Mouse (Mus musculus) MEL (cell line): ENCODE measurements around the gene Nans. TPM values are rescaled to one million over a fixed set of nuclear protein-coding genes. Genes with fewer than 3 reads are reported as not detected.

Experiments
- DNase-seq: peaks from one replicate; pipeline ENCODE4 v3.0.0; 2011; ENCODE audit warnings: low read depth, low spot score
- H3K27ac ChIP-seq: 2 replicates; pipeline ENCODE4 v1.5.1; 2012; ENCODE audit warnings: low read depth, mild to moderate bottlenecking, control low read depth, low read length, moderate library complexity; ENCODE audit not compliant: control insufficient read depth
- H3K27me3 ChIP-seq, 2 experiments: fragments of 150-350 bp in 1 of 2; sonication (generic) in 1 of 2; 2 replicates each; pipeline ENCODE4 v1.6.1; 2012; ENCODE audit warnings: low read length in 2 of 2, mild to moderate bottlenecking in 2 of 2, improper control_type of control experiment in 1 of 2, moderate library complexity in 1 of 2; ENCODE audit not compliant: insufficient read depth in 2 of 2, control insufficient read depth in 1 of 2
- H3K36me3 ChIP-seq, 2 experiments: 2 replicates each; pipeline ENCODE4 v1.6.1; 2012 to 2014; ENCODE audit warnings: low read length in 2 of 2, improper control_type of control experiment in 1 of 2, inconsistent platforms in 1 of 2, mild to moderate bottlenecking in 1 of 2; ENCODE audit not compliant: insufficient read depth in 2 of 2, control insufficient read depth in 1 of 2
- H3K4me1 ChIP-seq, 2 experiments: fragments of 150-350 bp in 1 of 2; sonication (generic) in 1 of 2; 2 replicates each; pipeline ENCODE4 v1.6.1; 2012; ENCODE audit warnings: low read length in 2 of 2, improper control_type of control experiment in 1 of 2, mild to moderate bottlenecking in 1 of 2; ENCODE audit not compliant: insufficient read depth in 2 of 2, control insufficient read depth in 1 of 2
- H3K4me3 ChIP-seq, 2 experiments: fragments of 150-350 bp in 1 of 2; sonication (generic) in 1 of 2; 2 replicates each; pipeline ENCODE4 v1.5.1; 2012; ENCODE audit warnings: low read depth in 2 of 2, low read length in 2 of 2, mild to moderate bottlenecking in 2 of 2, moderate library complexity in 2 of 2, control low read depth in 1 of 2, improper control_type of control experiment in 1 of 2; ENCODE audit not compliant: control insufficient read depth in 1 of 2, insufficient read depth in 1 of 2
- H3K79me2 ChIP-seq: 2 replicates; pipeline ENCODE4 v1.6.1; 2012; ENCODE audit warnings: mild to moderate bottlenecking, low read length, moderate library complexity; ENCODE audit not compliant: control insufficient read depth, poor library complexity, insufficient read depth
- H3K9ac ChIP-seq: 2 replicates; pipeline ENCODE4 v1.6.1; 2012; ENCODE audit warnings: low read depth, mild to moderate bottlenecking, control low read depth, low read length, moderate library complexity; ENCODE audit not compliant: control insufficient read depth, poor library complexity, severe bottlenecking
- H3K9me3 ChIP-seq: fragments of 150-350 bp; sonication (generic); replicated peaks from 2 replicates; pipeline ENCODE4 v1.6.1; 2012; ENCODE audit warnings: mild to moderate bottlenecking, low read length, improper control_type of control experiment, moderate library complexity; ENCODE audit not compliant: insufficient read depth
- CHD1 ChIP-seq: IDR thresholded peaks from 2 replicates; pipeline ENCODE4 v1.6.1; 2012; ENCODE audit warnings: low read depth, mild to moderate bottlenecking, inconsistent platforms, low read length, improper control_type of control experiment
- CHD2 ChIP-seq: IDR thresholded peaks from 2 replicates; pipeline ENCODE4 v1.6.1; 2011; ENCODE audit warnings: low read length, improper control_type of control experiment
- CTCF ChIP-seq, 3 experiments: IDR thresholded peaks in 2 of 3; conservative IDR thresholded peaks in 1 of 3; 2 replicates each; pipeline ENCODE4 v1.5.1; 2011 to 2012; ENCODE audit warnings: low read length in 3 of 3, low read depth in 2 of 3, mild to moderate bottlenecking in 2 of 3, improper control_type of control experiment in 1 of 3, inconsistent platforms in 1 of 3, mixed read lengths in 1 of 3, moderate library complexity in 1 of 3; ENCODE audit not compliant: control insufficient read depth in 1 of 3, insufficient read depth in 1 of 3, poor library complexity in 1 of 3, severe bottlenecking in 1 of 3
- EP300 ChIP-seq, 2 experiments: IDR thresholded peaks; 2 replicates each; pipeline ENCODE4 v1.6.1; 2011; ENCODE audit warnings: improper control_type of control experiment in 2 of 2, low read length in 2 of 2, low read depth in 1 of 2, mild to moderate bottlenecking in 1 of 2
- ETS1 ChIP-seq: IDR thresholded peaks from 2 replicates; pipeline ENCODE4 v1.6.1; 2012; ENCODE audit warnings: low read depth, mild to moderate bottlenecking, inconsistent platforms, low read length, improper control_type of control experiment, moderate library complexity
- HCFC1 ChIP-seq: IDR thresholded peaks from 2 replicates; pipeline ENCODE4 v1.6.1; 2012; ENCODE audit warnings: low read depth, mild to moderate bottlenecking, inconsistent platforms, low read length, improper control_type of control experiment, moderate library complexity
- JUND ChIP-seq: IDR thresholded peaks from 2 replicates; pipeline ENCODE4 v1.6.1; 2011; ENCODE audit warnings: low read depth, mild to moderate bottlenecking, improper control_type of control experiment, low read length
- KAT2A ChIP-seq: conservative IDR thresholded peaks from 2 replicates; pipeline ENCODE4 v1.6.1; 2012; ENCODE audit warnings: low read depth, low read length, improper control_type of control experiment, inconsistent platforms
- MAZ ChIP-seq: IDR thresholded peaks from 2 replicates; pipeline ENCODE4 v1.6.1; 2012; ENCODE audit warnings: low read depth, mild to moderate bottlenecking, inconsistent platforms, low read length, improper control_type of control experiment
- MYB ChIP-seq: IDR thresholded peaks from 2 replicates; pipeline ENCODE4 v1.6.1; 2011; ENCODE audit warnings: mild to moderate bottlenecking, low read depth, low read length, improper control_type of control experiment
- MYC ChIP-seq: IDR thresholded peaks from 2 replicates; pipeline ENCODE4 v1.6.1; 2011; ENCODE audit warnings: low read depth, mild to moderate bottlenecking, low read length, improper control_type of control experiment, moderate library complexity
- NRF1 ChIP-seq: IDR thresholded peaks from 2 replicates; pipeline ENCODE4 v1.6.1; 2014; ENCODE audit warnings: low read depth, mild to moderate bottlenecking, inconsistent platforms, low read length, improper control_type of control experiment, moderate library complexity; ENCODE audit not compliant: poor library complexity, insufficient read depth, severe bottlenecking
- TAL1 ChIP-seq: IDR thresholded peaks from 2 replicates; pipeline ENCODE4 v1.6.1; 2012; ENCODE audit warnings: mild to moderate bottlenecking, inconsistent platforms, low read length, moderate library complexity, mixed read lengths
- TBP ChIP-seq: IDR thresholded peaks from 2 replicates; pipeline ENCODE4 v1.8.0; 2011; ENCODE audit warnings: low read depth, low read length, improper control_type of control experiment
- UBTF ChIP-seq: IDR thresholded peaks from 2 replicates; pipeline ENCODE4 v1.6.1; 2012; ENCODE audit warnings: low read depth, mild to moderate bottlenecking, inconsistent platforms, low read length, improper control_type of control experiment, moderate library complexity, borderline replicate concordance; ENCODE audit not compliant: insufficient read depth
- USF2 ChIP-seq, 2 experiments: IDR thresholded peaks; 2 replicates each; pipeline ENCODE4 v1.6.1; 2011 to 2012; ENCODE audit warnings: improper control_type of control experiment in 2 of 2, low read length in 2 of 2, borderline replicate concordance in 1 of 2, inconsistent platforms in 1 of 2, low read depth in 1 of 2, mild to moderate bottlenecking in 1 of 2; ENCODE audit not compliant: insufficient read depth in 1 of 2
- polyA plus RNA-seq, 2 experiments: library from polyadenylated mRNA; stranded (reverse) in 1 of 2; unstranded in 1 of 2; fragments of >175 nt in 1 of 2; fragments of >200 nt in 1 of 2; gene quantifications; 2 replicates each; pipeline versions ENCODE4 v1.2.1 to v1.2.4; 2012; ENCODE audit warnings: low replicate concordance in 2 of 2, low read depth in 1 of 2; ENCODE audit not compliant: insufficient read length in 2 of 2, insufficient read depth in 1 of 2, missing spikeins in 1 of 2
- total RNA-seq: library from RNA; depleted of rRNA; stranded (reverse); fragments of 300-350 nt; gene quantifications from 2 replicates; pipeline ENCODE4 v1.2.3, GENCODE M21; 2012

The Nans gene
- total and polyA plus RNA-seq, 3 experiments: 136 to 246 (median 182) TPM

GRCm38 (mm10) chr4:46532511-46532910 is 43.5 kb downstream of the Nans start:
- Histone ChIP-seq H3K27ac (no peak overlapping the region), H3K4me1 (peaks cover 0 to 15% of the 10 kb centered on the region in 2 experiments; a peak in 1 of 4 replicates), H3K4me3 (no peak overlapping the region), H3K36me3 (no peaks in the 10 kb centered on the region; a peak in 2 of 4 replicates), H3K27me3 (no peaks in the 10 kb centered on the region; a peak in 2 of 4 replicates)
- no peak for DNase-seq
- TF ChIP-seq MYB (no peak), CTCF (IDR thresholded peaks at IDR 0.05 in 2 of 3, conservative IDR thresholded peaks at IDR 0.05 in 1 of 3; ENCODE audit: control insufficient read depth in 1 of 3, insufficient read depth in 1 of 3, low read depth in 2 of 3, low read length in 3 of 3, poor library complexity in 1 of 3, severe bottlenecking in 1 of 3) (no peak), CHD2 (no peak), TAL1 (no peak), KAT2A (no peak), ETS1 (no peak), UBTF (no peak), CHD1 (no peak), NRF1 (no peak), EP300 (IDR thresholded peaks at IDR 0.05; ENCODE audit: low read depth in 1 of 2, low read length in 2 of 2) (no peak), MAZ (no peak)
- TF ChIP-seq, all 39 proteins: peak for 0
- H3K9ac ChIP-seq: no peak overlapping the region
- no peaks in the 10 kb centered on the region for H3K79me2 ChIP-seq
- no peaks in the 10 kb centered on the region for H3K9me3 ChIP-seq

GRCm38 (mm10) chr4:46532926-46533325 is 43.9 kb downstream of the Nans start:
- Histone ChIP-seq H3K27me3 (no peaks in the 10 kb centered on the region; a peak in 2 of 4 replicates), H3K79me2 (no peaks in the 10 kb centered on the region), H3K4me1 (peaks cover 0 to 15% of the 10 kb centered on the region in 2 experiments; a peak in 1 of 4 replicates), H3K36me3 (no peaks in the 10 kb centered on the region; a peak in 2 of 4 replicates), H3K4me3 (no peak overlapping the region), H3K9me3 (no peaks in the 10 kb centered on the region), H3K9ac (no peak overlapping the region), H3K27ac (no peak overlapping the region)
- TF ChIP-seq TBP: no peak
- no peak for TF ChIP-seq MYC
- no peak for TF ChIP-seq HCFC1
- TF ChIP-seq USF2 (IDR thresholded peaks at IDR 0.05; ENCODE audit: borderline replicate concordance in 1 of 2, insufficient read depth in 1 of 2, low read depth in 1 of 2, low read length in 2 of 2): no peak
- no peak for TF ChIP-seq JUND
- no peak for TF ChIP-seq MYB
- DNase-seq: no peak
